Mouse (Mus musculus) gastrocnemius, adult 18-20 months (tissue): ENCODE results near the gene Clec12b. TPM values are rescaled to one million over a fixed set of nuclear protein-coding genes. Genes with fewer than 3 reads are reported as not detected.
A peak's percentile ranks its signal among the peaks of the same experiment; 100 is the strongest.

ENCODE experiments used
- DNase-seq: peaks from one replicate; pipeline ENCODE4 v3.0.0; 2021; ENCODE audit warnings: low spot score
- long read RNA-seq, 2 experiments: library from polyadenylated mRNA; stranded (forward); transcript quantifications; one replicate each; pipeline ENCODE4 v2.0.0; 2021
- total RNA-seq, 2 experiments: library from RNA; stranded (reverse); gene quantifications; 2 replicates each; pipeline ENCODE4 v1.2.3; 2021

The Clec12b gene
- not detected for total RNA-seq
- long read RNA-seq, experiment 1, result 0 reads
- long read RNA-seq, experiment 2, result 0 reads

DNA sequence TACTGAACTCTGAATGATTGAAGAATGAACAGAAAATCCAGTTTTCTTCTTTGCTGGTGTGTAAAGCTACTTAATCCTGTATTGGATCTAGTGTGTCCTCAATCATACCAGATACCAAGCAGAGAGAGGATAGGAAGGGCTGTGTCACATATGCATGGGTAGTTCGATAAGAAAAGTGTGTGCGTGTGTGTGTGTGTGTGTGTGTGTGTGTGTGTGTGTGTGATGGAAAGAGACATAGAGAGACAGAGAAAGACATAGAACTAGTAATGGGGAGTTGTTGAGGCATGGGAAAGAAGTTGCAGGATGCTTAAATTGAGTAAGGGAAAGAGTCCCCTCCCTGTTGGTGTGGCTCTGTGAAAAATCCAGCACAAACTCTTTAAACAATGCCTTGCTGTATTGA is at the start of gene Clec12b:
Clec12b (minus strand) TSS at position 101 of the 400 bp plus-strand sequence.
- no peak for DNase-seq

- no peak for DNase-seq
These were observed 48.6 kb upstream of the Clec12b start for GRCm38 (mm10) chr6:129434239-129434638.

DNA sequence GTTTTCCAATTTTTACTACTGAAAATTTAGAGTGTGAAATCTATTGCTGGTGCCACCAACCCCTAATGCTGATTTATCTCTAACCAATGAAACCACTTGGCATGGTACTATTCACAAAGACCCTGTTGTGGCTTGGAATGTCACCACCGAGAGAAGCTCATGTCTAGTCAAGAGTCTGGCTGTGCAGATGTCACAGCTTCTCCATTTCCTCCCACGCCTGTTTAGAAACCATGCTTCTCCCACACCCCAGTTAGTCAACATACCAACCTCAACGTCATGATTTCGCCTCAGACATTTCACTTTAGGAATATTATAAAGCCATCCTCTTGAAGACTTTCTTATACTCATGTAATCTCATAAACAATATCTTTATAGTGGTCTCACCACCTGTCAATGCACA is 41.6 kb upstream of the Clec12b start:
- no peak for DNase-seq

- DNase-seq, result no peak
These were observed 40.1 kb upstream of the Clec12b start for GRCm38 (mm10) chr6:129425812-129426211.

DNA sequence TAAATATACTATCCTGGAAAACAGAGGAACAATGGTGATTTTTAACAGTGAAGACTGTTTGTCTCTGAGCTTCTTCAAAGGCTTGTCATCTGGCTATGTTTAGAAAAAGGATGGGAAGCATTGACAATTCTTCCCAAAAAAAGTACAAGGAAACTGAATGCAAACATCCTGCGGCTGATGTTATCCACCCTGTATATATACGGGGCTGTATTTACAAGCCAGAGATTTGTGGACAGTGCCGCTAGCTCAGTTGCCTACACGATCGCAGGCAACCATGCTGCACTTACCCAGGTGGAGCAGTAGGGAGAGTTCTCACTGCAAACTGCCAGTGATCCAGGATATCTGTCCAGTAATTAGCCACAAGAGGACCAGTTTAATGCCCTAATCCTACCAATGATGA is 39.5 kb upstream of the Clec12b start:
- DNase-seq, result no peak

DNA sequence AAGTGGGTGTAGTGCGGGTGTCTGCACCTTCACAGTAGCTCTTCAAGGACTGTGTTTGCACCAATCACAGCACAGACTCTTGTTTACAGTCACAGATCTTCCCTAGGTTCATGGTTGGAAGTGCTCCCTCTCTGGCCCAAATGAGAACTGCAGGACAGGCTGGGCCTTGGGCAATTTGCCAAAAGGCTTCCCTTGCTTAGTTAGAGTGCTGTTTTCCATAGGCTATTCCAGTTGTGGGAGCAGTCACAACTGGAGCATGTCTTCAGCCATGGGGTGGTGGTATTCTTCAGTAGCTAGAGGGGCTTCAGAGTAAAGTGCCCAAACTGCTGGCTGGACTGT is 38.0 kb upstream of the Clec12b start:
- DNase-seq, result peak; percentile 77

GRCm38 (mm10) chr6:129423040-129423733 is 37.5 kb upstream of the Clec12b start:
- DNase-seq, result peak; percentile 32

- no peak for DNase-seq
These were observed 36.6 kb upstream of the Clec12b start for GRCm38 (mm10) chr6:129422311-129422710.

DNA sequence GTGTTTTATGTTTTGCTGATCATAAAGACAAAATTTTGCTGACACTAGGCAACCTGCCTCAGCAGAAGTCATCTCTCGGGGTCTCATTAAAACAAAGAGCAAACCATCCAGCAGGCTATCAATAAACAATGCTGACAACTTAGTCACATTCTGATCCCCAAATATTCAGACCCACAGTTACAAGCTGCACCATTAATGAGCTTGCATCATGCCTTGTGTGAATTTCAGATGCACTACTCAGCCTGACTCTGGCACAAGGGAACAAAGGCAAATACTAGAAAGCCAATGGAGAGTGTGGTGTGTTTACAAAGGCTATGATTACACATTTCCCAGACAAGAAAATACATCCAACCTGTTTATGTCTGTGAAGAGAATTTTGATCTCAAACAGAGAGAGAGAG is 28.5 kb upstream of the Clec12b start:
- no peak for DNase-seq

GRCm38 (mm10) chr6:129408562-129408961 is 22.9 kb upstream of the Clec12b start, which contains the start of gene Clec9a:
Gene Clec9a (plus strand): TSS chr6:129408862.
- no peak for DNase-seq

DNA sequence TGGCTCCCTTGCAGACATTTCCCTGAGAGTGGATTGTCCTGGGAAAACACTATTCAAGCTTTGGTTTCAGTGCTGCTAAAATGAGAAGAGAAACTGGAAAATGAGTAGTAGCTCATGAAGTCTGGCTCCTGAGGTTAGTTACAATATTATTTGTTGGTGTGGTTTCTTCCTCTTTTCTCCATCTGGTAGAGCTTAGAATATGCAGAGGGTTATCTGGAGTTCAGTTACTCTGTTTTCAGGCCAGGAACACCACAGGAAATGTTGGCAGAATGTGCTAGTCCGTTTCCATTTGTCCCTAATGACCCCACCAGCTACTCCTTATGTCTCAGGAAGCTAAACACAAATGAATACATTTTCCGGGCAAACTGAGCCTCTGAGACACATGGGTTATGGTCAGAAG is 21.6 kb upstream of the Clec12b start:
- DNase-seq, result peak; percentile 28

- no peak for DNase-seq
These were observed 20.3 kb upstream of the Clec12b start for GRCm38 (mm10) chr6:129405999-129406398.

DNA sequence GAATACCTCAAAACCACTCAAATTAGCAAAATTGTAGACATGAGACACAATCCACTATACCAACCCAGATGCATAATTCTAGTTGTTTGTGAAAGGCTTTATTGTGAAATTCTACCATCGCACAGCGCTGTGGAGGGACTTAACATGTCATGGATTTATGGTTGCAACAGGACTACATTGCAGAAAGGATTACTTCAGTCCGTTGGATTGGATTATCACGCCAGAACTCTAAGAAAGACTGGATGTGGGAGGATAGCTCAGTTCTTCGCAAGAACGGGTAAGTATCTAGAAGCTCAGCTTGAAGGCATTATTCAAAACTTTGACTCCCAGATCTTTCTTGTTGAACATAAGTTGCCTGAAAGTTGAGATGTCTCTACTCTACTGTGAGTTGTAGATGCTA is 17.7 kb upstream of the Clec12b start:
- no peak for DNase-seq

DNA sequence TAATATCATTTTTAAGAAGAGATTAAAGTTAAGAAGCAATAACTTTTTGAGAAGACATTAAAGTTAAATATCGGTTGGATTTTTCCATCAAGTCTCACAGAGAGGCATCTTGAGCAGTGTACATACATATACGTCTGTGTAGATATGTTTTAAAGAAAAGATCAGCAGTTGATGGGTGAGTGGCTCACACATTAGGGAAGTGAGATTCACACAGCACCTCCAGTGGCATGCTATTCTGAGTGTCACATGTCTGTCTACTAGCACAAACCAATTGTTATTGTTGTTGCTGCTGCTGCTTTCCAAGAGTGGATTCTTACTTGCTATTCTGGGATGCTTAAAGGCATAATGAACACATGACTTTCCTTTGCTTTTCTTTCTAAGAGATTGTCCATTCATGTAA is 16.7 kb upstream of the Clec12b start:
- DNase-seq, result no peak

DNA sequence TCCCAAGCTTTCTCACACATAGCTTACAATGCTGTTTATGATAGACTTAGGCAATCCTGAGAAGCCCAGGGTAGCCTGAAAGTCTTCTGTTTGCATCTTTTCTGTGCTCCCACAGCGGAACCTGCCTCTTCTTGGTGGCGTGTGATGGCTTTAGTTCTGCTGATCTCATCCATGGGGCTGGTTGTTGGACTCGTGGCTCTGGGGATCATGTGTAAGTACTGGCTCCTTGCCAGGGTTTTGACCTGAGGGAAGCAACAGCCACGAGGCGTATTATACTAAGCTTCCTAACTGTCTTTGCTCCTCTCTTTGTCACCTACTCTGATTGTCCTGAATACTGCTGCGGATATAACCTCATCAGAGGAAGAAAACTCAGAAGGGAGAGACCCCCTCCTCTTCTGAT is 14.3 kb upstream of the Clec12b start:
- DNase-seq, result peak; percentile 33

GRCm38 (mm10) chr6:129396997-129397396 is 11.3 kb upstream of the Clec12b start, which contains the start of gene Clec1b:
Gene Clec1b (plus strand): TSS chr6:129397297.
- DNase-seq, result no peak

GRCm38 (mm10) chr6:129393732-129394131 is 8.1 kb upstream of the Clec12b start:
- DNase-seq, result no peak

DNA sequence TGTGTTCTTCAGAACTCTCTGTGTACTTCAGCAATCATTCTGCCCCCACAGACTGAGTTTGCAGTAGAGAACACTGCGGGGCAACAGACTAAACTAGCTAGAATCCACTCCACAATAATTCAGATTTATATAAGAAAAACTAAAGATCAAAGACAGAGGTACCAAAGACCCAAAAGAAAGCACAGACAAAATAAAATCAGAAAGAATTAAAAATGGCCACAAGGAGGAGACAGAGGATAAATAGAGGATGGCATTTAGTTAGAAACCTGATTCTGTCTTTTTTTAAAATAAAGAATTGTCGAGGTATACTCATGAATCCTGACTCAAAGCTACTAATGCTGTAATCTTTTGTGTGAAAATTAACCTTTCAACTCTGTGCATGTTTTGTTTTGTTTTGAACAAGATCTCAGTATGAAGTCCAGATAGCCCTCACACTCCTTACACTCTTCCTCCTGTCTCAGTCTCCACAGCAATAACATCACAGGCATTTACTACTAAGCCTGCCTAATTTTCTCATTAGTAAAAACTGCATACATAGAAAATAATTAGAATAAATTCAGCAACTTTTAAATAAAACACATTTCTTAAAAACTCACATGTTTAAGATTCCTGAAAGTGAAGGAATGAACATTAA is 7.5 kb upstream of the Clec12b start:
- DNase-seq, result no peak

DNA sequence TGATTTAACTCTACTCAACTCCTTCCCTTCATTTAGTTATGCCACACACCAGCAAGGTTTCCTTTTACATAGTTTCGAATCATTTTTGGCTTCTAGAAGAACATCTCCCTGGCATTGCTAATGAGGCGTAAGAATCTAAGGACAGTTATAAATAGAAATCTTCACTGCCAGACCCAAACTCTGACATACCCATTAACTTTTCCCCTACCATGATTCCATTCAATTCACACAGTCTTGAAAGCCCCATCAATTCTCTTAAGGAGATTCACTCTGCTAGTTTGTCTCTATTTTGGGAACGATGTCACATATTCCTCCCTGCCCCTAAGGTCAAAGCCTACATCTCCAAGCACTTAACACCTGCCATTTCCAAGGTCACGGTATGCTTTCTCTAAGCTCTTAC is 674 bp downstream of the Clec12b start:
- DNase-seq, result no peak

GRCm38 (mm10) chr6:129383466-129383865 is 2.2 kb downstream of the Clec12b start:
- no peak for DNase-seq

DNA sequence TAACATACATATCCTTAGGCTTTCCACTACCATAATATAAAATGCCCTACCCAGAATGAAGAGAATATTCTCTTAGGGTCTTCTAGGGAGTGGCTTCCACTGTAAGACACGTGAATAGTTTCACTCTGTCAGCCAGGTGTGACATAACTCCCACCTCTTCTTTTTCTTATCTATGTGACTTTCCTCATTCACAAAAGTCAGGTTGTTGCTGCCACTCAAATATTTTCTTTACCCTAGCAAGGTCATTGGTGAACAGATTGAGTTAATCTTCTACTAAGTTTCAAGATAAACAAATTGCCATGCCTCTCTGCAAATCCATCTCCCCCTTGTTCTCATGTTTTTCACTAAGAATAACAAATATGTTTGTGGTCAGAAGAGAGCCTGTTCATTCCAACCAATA is 3.9 kb downstream of the Clec12b start:
- DNase-seq, result no peak

DNA sequence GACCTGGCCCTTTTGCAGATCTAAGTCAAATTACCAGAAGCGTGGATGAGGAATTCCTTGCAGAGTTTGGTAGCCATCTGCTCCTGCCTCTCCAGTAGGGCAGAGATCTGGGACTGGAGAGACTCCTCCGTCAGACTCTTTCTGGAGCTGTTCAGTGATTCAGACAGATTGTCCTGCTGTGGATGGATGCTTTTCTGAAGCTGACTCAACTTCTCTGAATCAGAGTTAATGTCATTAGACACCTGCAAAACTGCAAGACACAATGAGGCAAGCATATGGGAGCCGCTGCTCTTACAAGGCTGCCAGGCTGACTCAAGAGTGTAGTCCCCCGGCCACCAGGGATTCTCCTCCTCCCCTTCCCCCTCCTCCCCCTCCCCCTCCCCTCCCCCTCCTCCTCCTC is 5.2 kb downstream of the Clec12b start:
- no peak for DNase-seq

- DNase-seq, result no peak
These were observed 10.7 kb downstream of the Clec12b start for GRCm38 (mm10) chr6:129374937-129375471.
